Mouse (Mus musculus) intestine, embryonic 15.5 days (tissue): ENCODE measurements around the gene Gstt3. TPM values are rescaled to one million over a fixed set of nuclear protein-coding genes. Genes with fewer than 3 reads are reported as not detected.

ENCODE experiments used
- ATAC-seq: fragments of 200-750 bp; cut with Nextera tagmentation; 2 replicates; pipeline ENCODE4 v1.8.0; 2017; ENCODE audit warnings: moderate TSS enrichment, moderate library complexity
- H3K27ac ChIP-seq: fragments of 300-500 bp; sonication (generic); 2 replicates; pipeline ENCODE4 v1.5.1; 2015; ENCODE audit warnings: mild to moderate bottlenecking, inconsistent platforms
- H3K27me3 ChIP-seq: fragments of 300-500 bp; sonication (generic); replicated peaks from 2 replicates; pipeline ENCODE4 v1.6.1; 2015; ENCODE audit warnings: inconsistent platforms
- H3K36me3 ChIP-seq: fragments of 300-500 bp; sonication (generic); 2 replicates; pipeline ENCODE4 v1.6.1; 2015; ENCODE audit warnings: inconsistent platforms
- H3K4me1 ChIP-seq: fragments of 300-500 bp; sonication (generic); replicated peaks from 2 replicates; pipeline ENCODE4 v1.6.1; 2015; ENCODE audit warnings: inconsistent platforms
- H3K4me2 ChIP-seq: fragments of 300-500 bp; sonication (generic); replicated peaks from 2 replicates; pipeline ENCODE4 v1.6.1; 2015; ENCODE audit warnings: mild to moderate bottlenecking, inconsistent platforms
- H3K4me3 ChIP-seq: fragments of 300-500 bp; sonication (generic); replicated peaks from 2 replicates; pipeline ENCODE4 v1.5.1; 2015; ENCODE audit warnings: inconsistent platforms
- H3K9ac ChIP-seq: fragments of 300-500 bp; sonication (generic); 2 replicates; pipeline ENCODE4 v1.6.1; 2015; ENCODE audit warnings: inconsistent platforms
- H3K9me3 ChIP-seq: fragments of 300-500 bp; sonication (generic); 2 replicates; pipeline ENCODE4 v1.6.1; 2016; ENCODE audit warnings: inconsistent platforms
- WGBS: fragments of 180-500 bp; shearing (Covaris S2); methylation state at CpG from one replicate; pipeline ENCODE4 v1.1.7; 2015; 5-methylcytosine and 5-hydroxymethylcytosine counted together
- polyA plus RNA-seq: library from polyadenylated mRNA; unstranded; fragments of >200 nt; fragmentation: Nextera tagmentation; extraction: Ambion mirVana; gene quantifications from 2 replicates; pipeline ENCODE4 v1.2.1, GENCODE M21; 2015

Gene Gstt3
- polyA plus RNA-seq, 1 experiment from 2014 or later = 38.7 TPM

GRCm38 (mm10) chr10:75797619-75798175 is 16.5 kb upstream of the Gstt3 start:
- 2% methylated on average over 12 of the region's 12 CpGs for WGBS
- no peaks in the 10 kb centered on the region for H3K27me3 ChIP-seq
- peak overlapping the region; percentile 50 for H3K4me3 ChIP-seq
- peak; percentile 63 for ATAC-seq
- H3K4me1 ChIP-seq = peaks cover 16% of the 10 kb centered on the region
- no peak overlapping the region for H3K27ac ChIP-seq
- H3K9me3 ChIP-seq = no peaks in the 10 kb centered on the region
- peak overlapping the region; percentile 94 for H3K4me2 ChIP-seq
- peak overlapping the region; percentile 34 for H3K9ac ChIP-seq
- H3K36me3 ChIP-seq = no peaks in the 10 kb centered on the region

DNA sequence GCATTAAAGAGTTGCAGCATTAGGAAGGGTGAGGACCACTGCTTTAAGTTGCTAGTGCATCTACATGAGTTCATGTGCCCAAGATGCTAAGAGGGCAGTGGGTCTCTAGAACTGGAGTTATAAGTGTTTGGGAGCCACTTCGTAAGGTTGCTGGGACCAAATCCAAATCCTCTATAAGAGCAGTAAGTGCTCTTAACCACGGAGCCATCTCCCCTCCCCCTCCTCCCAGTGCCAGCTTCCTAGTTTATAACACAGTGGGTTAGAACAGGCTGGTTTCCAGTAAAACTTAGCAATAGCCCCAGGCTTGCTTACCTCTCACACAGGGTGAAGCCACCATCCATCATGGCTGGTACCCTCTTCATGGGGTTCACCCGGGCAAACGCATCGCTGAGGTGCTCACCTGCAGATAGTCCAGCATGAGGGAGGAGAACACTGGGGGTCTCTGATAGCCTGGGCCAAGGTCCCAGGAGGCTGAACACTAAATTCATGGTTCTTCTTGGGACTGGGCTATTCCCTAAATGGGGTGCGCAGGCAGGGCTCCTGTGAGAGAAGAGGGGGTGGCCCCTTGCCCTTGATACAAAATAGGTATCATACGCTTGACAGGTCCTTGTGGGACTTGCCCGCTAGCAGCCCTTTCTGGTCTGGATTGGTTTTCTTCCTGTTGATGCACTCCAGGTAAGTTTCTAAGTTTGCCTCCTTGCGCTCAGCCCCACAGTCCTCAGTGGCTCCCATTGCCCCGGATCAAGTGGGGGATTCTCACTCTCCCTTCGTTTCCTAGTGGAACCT is 15.7 kb upstream of the Gstt3 start:
- Histone ChIP-seq H3K4me2 (peak overlapping the region; percentile 94), H3K4me1 (peaks cover 16% of the 10 kb centered on the region), H3K36me3 (no peaks in the 10 kb centered on the region), H3K4me3 (peak overlapping the region; percentile 50), H3K27ac (no peak overlapping the region), H3K9me3 (no peaks in the 10 kb centered on the region), H3K9ac (peak overlapping the region; percentile 34; the same call in 1 of the 2 replicates), H3K27me3 (no peaks in the 10 kb centered on the region)
- 41% methylated on average over 11 of the region's 11 CpGs for whole genome bisulfite sequencing
- ATAC-seq = no peak

- ATAC-seq = peak; percentile 53
- 33% methylated on average over 3 of the region's 3 CpGs for WGBS
- H3K4me1 ChIP-seq = peaks cover 18% of the 10 kb centered on the region
- H3K27me3 ChIP-seq = no peaks in the 10 kb centered on the region
- H3K9ac ChIP-seq = no peak overlapping the region
- H3K27ac ChIP-seq = no peak overlapping the region
- H3K4me2 ChIP-seq = peak overlapping the region; percentile 18; the same call in 1 of the 2 replicates
- H3K9me3 ChIP-seq = no peaks in the 10 kb centered on the region
- H3K4me3 ChIP-seq = no peak overlapping the region
- no peaks in the 10 kb centered on the region for H3K36me3 ChIP-seq
These were observed 13.7 kb upstream of the Gstt3 start for GRCm38 (mm10) chr10:75794880-75795279.

DNA sequence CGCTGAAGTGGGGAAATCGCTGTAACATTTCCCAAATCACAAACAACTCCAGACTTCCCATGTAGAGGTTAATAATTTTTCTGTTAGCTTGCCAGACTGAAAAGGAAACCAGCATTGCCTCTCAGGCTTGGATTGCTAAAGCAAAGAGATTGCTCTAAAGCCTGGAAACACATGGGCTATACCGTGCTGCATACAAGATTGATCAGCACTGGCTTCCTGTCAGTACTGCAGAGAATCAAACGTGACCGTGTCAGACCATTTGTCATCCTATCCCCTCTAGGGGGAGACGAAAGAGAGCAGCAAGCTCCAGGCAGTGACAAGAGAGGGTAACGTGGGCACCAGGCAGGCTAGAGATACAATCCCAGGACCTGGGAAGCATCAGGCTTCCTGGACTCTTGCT is 9.6 kb upstream of the Gstt3 start:
- H3K9ac ChIP-seq = no peak overlapping the region
- no peaks in the 10 kb centered on the region for H3K27me3 ChIP-seq
- no peak for ATAC-seq
- H3K9me3 ChIP-seq = no peaks in the 10 kb centered on the region
- WGBS = 13% methylated on average over 7 of the region's 7 CpGs
- no peaks in the 10 kb centered on the region for H3K36me3 ChIP-seq
- H3K4me2 ChIP-seq = no peak overlapping the region
- H3K4me1 ChIP-seq = peaks cover 9% of the 10 kb centered on the region; the same call in 1 of the 2 replicates
- H3K4me3 ChIP-seq = no peak overlapping the region
- no peak overlapping the region for H3K27ac ChIP-seq

DNA sequence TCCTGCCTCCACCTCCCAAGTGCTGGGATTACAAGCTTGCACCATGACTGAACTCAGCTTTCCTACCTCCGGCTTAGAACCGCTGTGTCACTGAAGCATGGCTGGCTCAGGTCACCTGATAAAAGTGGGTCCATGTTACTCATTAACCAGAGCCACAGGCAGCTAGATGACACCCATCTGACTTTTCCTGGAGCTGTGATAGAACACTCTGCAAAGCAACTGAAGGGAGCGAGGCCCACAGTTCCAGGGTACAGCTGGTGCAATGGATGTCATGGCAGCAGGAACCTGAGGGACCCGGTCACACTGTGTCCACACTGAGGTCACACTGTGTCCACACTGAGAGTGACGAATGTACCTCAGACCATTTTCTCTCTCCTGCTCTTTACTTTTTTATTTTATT is 8.6 kb upstream of the Gstt3 start:
- H3K27ac ChIP-seq = 0 out of 2 replicates have a peak overlapping the region, but pooled peaks have one; percentile 15
- H3K4me3 ChIP-seq = no peak overlapping the region
- H3K27me3 ChIP-seq = no peaks in the 10 kb centered on the region
- 64% methylated on average over 5 of the region's 5 CpGs for WGBS
- H3K36me3 ChIP-seq = no peaks in the 10 kb centered on the region
- no peak overlapping the region for H3K4me2 ChIP-seq
- no peak overlapping the region for H3K9ac ChIP-seq
- no peaks in the 10 kb centered on the region for H3K9me3 ChIP-seq
- peaks cover 3% of the 10 kb centered on the region; the same call in 1 of the 2 replicates for H3K4me1 ChIP-seq
- ATAC-seq = peak; percentile 92

- ATAC-seq = peak; percentile 70; the same call in 1 of the 2 replicates
- 81% methylated on average over 6 of the region's 6 CpGs for WGBS
- Histone ChIP-seq H3K27me3 (no peaks in the 10 kb centered on the region), H3K36me3 (no peaks in the 10 kb centered on the region), H3K4me2 (no peak overlapping the region), H3K9ac (no peak overlapping the region), H3K4me1 (0 out of 2 replicates have a peak, but pooled peaks cover 2% of the 10 kb centered on the region), H3K4me3 (no peak overlapping the region), H3K9me3 (no peaks in the 10 kb centered on the region), H3K27ac (no peak overlapping the region)
These were observed 8.0 kb upstream of the Gstt3 start for GRCm38 (mm10) chr10:75789081-75789735.

DNA sequence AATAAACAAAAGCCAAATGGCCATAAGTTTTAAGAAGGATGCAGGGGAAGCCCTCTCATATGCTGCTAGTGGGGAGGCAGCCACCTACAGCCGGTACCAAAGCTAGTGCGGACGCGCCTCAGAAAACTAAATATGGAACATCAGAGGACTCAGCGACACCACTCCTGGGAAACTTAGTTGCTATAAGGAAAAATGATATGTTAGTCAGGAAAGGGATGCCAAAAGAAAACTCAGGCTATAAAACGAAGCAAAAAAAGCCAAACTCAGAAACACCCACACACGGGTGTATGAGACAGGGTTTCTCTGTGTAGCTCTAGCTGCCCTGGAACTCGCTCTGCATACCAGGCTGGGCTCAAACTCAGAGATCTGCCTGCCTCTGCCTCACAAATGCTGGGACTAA is 7.1 kb upstream of the Gstt3 start:
- H3K27ac ChIP-seq = no peak overlapping the region
- H3K4me3 ChIP-seq = no peak overlapping the region
- ATAC-seq = no peak
- no peaks in the 10 kb centered on the region for H3K36me3 ChIP-seq
- WGBS = 92% methylated on average over 8 of the region's 8 CpGs
- H3K4me2 ChIP-seq = no peak overlapping the region
- H3K9ac ChIP-seq = no peak overlapping the region
- 0 out of 2 replicates have a peak, but pooled peaks cover 2% of the 10 kb centered on the region for H3K4me1 ChIP-seq
- no peaks in the 10 kb centered on the region for H3K27me3 ChIP-seq
- no peaks in the 10 kb centered on the region for H3K9me3 ChIP-seq

DNA sequence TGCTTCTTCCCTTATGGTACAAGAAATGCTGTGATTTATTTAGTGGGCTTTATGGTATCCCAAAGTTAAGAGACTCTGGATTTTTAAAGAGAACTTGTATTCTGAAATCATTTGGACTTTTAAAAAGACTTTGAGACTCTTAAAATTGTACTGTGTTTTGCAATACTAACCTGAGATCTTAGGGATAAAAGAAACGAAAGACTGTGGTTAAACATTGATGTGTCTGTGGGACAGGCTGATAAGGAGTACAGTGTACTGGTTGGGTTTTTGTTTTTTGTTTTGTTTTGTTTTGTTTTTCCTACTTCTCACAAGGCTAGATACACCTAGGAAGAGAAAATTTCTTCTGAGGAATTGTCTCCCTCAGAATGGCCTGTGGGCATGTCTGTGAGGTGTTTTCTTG is 4.2 kb upstream of the Gstt3 start:
- no peak overlapping the region for H3K9ac ChIP-seq
- no peaks in the 10 kb centered on the region for H3K36me3 ChIP-seq
- no peak overlapping the region for H3K27ac ChIP-seq
- H3K4me1 ChIP-seq = peaks cover 6% of the 10 kb centered on the region; the same call in 1 of the 2 replicates
- H3K27me3 ChIP-seq = no peaks in the 10 kb centered on the region
- H3K4me3 ChIP-seq = no peak overlapping the region
- no peak for ATAC-seq
- H3K9me3 ChIP-seq = no peaks in the 10 kb centered on the region
- no peak overlapping the region for H3K4me2 ChIP-seq
- 64% methylated on average over 1 of the region's 1 CpGs for WGBS

- Histone ChIP-seq H3K4me1 (peaks cover 8% of the 10 kb centered on the region; the same call in 1 of the 2 replicates), H3K4me3 (peak overlapping the region; percentile 58)
These were observed 1.7 kb downstream of the Gstt3 start for GRCm38 (mm10) chr10:75779206-75780174.

DNA sequence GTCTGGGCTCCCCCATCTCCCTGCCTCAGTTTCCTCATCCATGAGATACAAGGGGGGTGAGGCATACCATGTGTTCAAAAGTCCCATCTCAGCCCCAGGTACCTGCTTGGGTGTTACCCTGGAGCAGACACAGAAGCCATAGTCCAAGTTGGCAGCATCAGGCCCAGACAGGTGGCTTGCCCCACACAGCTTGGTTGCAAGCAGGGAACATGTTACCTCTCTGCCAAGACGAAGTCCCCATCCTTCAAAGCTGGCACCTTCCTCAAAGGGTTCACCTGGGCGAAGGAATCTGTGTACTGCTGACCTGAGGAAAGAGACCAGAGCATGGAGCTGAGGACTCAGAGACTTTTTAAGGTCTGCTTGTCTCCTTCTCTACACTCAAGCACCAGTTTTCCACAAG is 3.3 kb downstream of the Gstt3 start:
- Histone ChIP-seq H3K4me2 (no peak overlapping the region), H3K9ac (no peak overlapping the region), H3K4me1 (peaks cover 11% of the 10 kb centered on the region; the same call in 1 of the 2 replicates), H3K36me3 (no peaks in the 10 kb centered on the region), H3K4me3 (no peak overlapping the region), H3K9me3 (no peaks in the 10 kb centered on the region), H3K27me3 (no peaks in the 10 kb centered on the region), H3K27ac (no peak overlapping the region)
- 84% methylated on average over 2 of the region's 2 CpGs for WGBS
- ATAC-seq = no peak

More at GRCm38 (mm10) chr10:75779206-75780174, 1.7 kb downstream of the Gstt3 start:
- H3K9me3 ChIP-seq = no peaks in the 10 kb centered on the region
- WGBS = 33% methylated on average over 15 of the region's 15 CpGs
- H3K9ac ChIP-seq = 0 out of 2 replicates have a peak overlapping the region, but pooled peaks have one; percentile 17
- H3K4me2 ChIP-seq = peak overlapping the region; percentile 96
- H3K27me3 ChIP-seq = no peaks in the 10 kb centered on the region
- ATAC-seq = peak; percentile 28; the same call in 1 of the 2 replicates
- no peak overlapping the region for H3K27ac ChIP-seq
- no peaks in the 10 kb centered on the region for H3K36me3 ChIP-seq

- 89% methylated on average over 6 of the region's 6 CpGs for WGBS
- Histone ChIP-seq H3K4me3 (no peak overlapping the region), H3K4me1 (peaks cover 20% of the 10 kb centered on the region), H3K4me2 (no peak overlapping the region), H3K9me3 (no peaks in the 10 kb centered on the region), H3K36me3 (no peaks in the 10 kb centered on the region), H3K9ac (no peak overlapping the region), H3K27me3 (no peaks in the 10 kb centered on the region), H3K27ac (no peak overlapping the region)
- ATAC-seq = no peak
These were observed 4.7 kb downstream of the Gstt3 start for GRCm38 (mm10) chr10:75776562-75776961.
